Mouse (Mus musculus) intestine, embryonic 16.5 days (tissue): ENCODE results near the gene Zfp799. TPM values are rescaled to one million over a fixed set of nuclear protein-coding genes. Genes with fewer than 3 reads are reported as not detected.

ENCODE experiments used
- polyA plus RNA-seq: library from polyadenylated mRNA; unstranded; fragments of >200 nt; fragmentation: Nextera tagmentation; extraction: Ambion mirVana; gene quantifications from 2 replicates; pipeline ENCODE4 v1.2.1, GENCODE M21; 2015

The Zfp799 gene
- polyA plus RNA-seq, 1 experiment from 2014 or later, result 9.8 TPM

Other genes with a start within 250 kb of the Zfp799 start
- not detected in 2 replicates for gene Cyp4f37, start 209.0 kb downstream of the Zfp799 start, polyA plus RNA-seq
- gene Cyp4f40, start 171.4 kb downstream of the Zfp799 start, polyA plus RNA-seq, result 24.0 and 24.6 TPM in 2 replicates
- gene Cyp4f15, start 144.6 kb downstream of the Zfp799 start, polyA plus RNA-seq, result 0.26 and 0.28 TPM in 2 replicates
- 26.5 and 27.0 TPM in 2 replicates for gene Zfp871, start 42.0 kb downstream of the Zfp799 start, polyA plus RNA-seq
- 3.0 and 3.4 TPM in 2 replicates for gene Zfp811, start 20.3 kb downstream of the Zfp799 start, polyA plus RNA-seq
- gene Zfp870, start 61.4 kb upstream of the Zfp799 start, polyA plus RNA-seq, result 5.9 and 7.3 TPM in 2 replicates
- 4.7 and 5.0 TPM in 2 replicates for gene Cyp4f14, start 87.1 kb upstream of the Zfp799 start, polyA plus RNA-seq
- gene Cyp4f13, start 117.1 kb upstream of the Zfp799 start, polyA plus RNA-seq, result 30.5 and 36.7 TPM in 2 replicates
- 9.6 and 11.5 TPM in 2 replicates for gene Zfp472, start 135.6 kb upstream of the Zfp799 start, polyA plus RNA-seq
- 8.2 TPM in 2 replicates for gene Zfp952, start 162.9 kb upstream of the Zfp799 start, polyA plus RNA-seq
- 8.4 and 8.9 TPM in 2 replicates for gene Zfp763, start 203.1 kb upstream of the Zfp799 start, polyA plus RNA-seq
- not detected in 2 replicates for gene 4921501E09Rik, start 237.8 kb upstream of the Zfp799 start, polyA plus RNA-seq